Mouse (Mus musculus) CH12.LX (cell line): ENCODE measurements around the gene Dhx34. TPM values are rescaled to one million over a fixed set of nuclear protein-coding genes. Genes with fewer than 3 reads are reported as not detected.

ENCODE experiments used
- DNase-seq: peaks from one replicate; pipeline ENCODE4 v3.0.0-alpha.2; 2013; ENCODE audit errors: extremely low read depth
- H3K27ac ChIP-seq: 2 replicates; pipeline ENCODE4 v1.5.1; 2012; ENCODE audit warnings: low read depth, mild to moderate bottlenecking, control low read depth, moderate library complexity; ENCODE audit not compliant: insufficient read depth
- H3K27me3 ChIP-seq: replicated peaks from 2 replicates; pipeline ENCODE3; 2012; ENCODE audit warnings: inconsistent platforms
- H3K36me3 ChIP-seq, 2 experiments: replicated peaks in 1 of 2; 2 replicates each; pipeline versions ENCODE3 to v1.6.1; 2012; ENCODE audit warnings: inconsistent platforms in 1 of 2, low read length in 1 of 2, mild to moderate bottlenecking in 1 of 2, mixed read lengths in 1 of 2, moderate library complexity in 1 of 2; ENCODE audit not compliant: control insufficient read depth in 1 of 2, insufficient read depth in 1 of 2
- H3K4me1 ChIP-seq, 2 experiments: 2 replicates each; pipeline ENCODE4 v1.6.1; 2012; ENCODE audit warnings: inconsistent platforms in 1 of 2, moderate library complexity in 1 of 2; ENCODE audit not compliant: insufficient read depth in 2 of 2, control insufficient read depth in 1 of 2
- H3K4me2 ChIP-seq: 2 replicates; pipeline ENCODE4 v1.6.1; 2012; ENCODE audit warnings: low read depth, mild to moderate bottlenecking, control low read depth; ENCODE audit not compliant: poor library complexity, insufficient read depth, severe bottlenecking
- H3K4me3 ChIP-seq, 3 experiments: fragments of 150-350 bp in 1 of 3; sonication (generic) in 1 of 3; replicated peaks in 1 of 3; 2 replicates each; pipeline versions ENCODE3 to v1.5.1; 2011 to 2012; ENCODE audit warnings: low read depth in 2 of 3, low read length in 2 of 3, mild to moderate bottlenecking in 2 of 3, moderate library complexity in 2 of 3, control low read depth in 1 of 3, improper control_type of control experiment in 1 of 3, inconsistent platforms in 1 of 3, mixed read lengths in 1 of 3; ENCODE audit not compliant: poor library complexity in 1 of 3
- H3K79me2 ChIP-seq: replicated peaks from 2 replicates; pipeline ENCODE4 v1.6.1; 2012; ENCODE audit warnings: mild to moderate bottlenecking, moderate library complexity; ENCODE audit not compliant: control insufficient read depth, poor library complexity, insufficient read depth, severe bottlenecking; ENCODE audit errors: extremely low read depth
- H3K9ac ChIP-seq: 2 replicates; pipeline ENCODE4 v1.6.1; 2012; ENCODE audit warnings: low read depth, mild to moderate bottlenecking, control low read depth, moderate library complexity; ENCODE audit not compliant: insufficient read depth
- H3K9me3 ChIP-seq: replicated peaks from 2 replicates; pipeline ENCODE3; 2012; ENCODE audit warnings: low read length, inconsistent platforms, mixed read lengths
- CHD1 ChIP-seq: IDR thresholded peaks from 2 replicates; pipeline ENCODE4 v1.6.1; 2012; ENCODE audit warnings: low read depth, low read length, improper control_type of control experiment, inconsistent platforms
- E2F4 ChIP-seq: IDR thresholded peaks from 2 replicates; pipeline ENCODE4 v1.6.1; 2011; ENCODE audit warnings: low read depth, low read length, improper control_type of control experiment; ENCODE audit not compliant: insufficient replicate concordance
- EP300 ChIP-seq: IDR thresholded peaks from 2 replicates; pipeline ENCODE4 v1.6.1; 2011; ENCODE audit warnings: low read length, improper control_type of control experiment
- ETS1 ChIP-seq: conservative IDR thresholded peaks from 2 replicates; pipeline ENCODE4 v1.6.1; 2012; ENCODE audit warnings: low read depth, mild to moderate bottlenecking, inconsistent platforms, low read length, improper control_type of control experiment, moderate library complexity
- IRF4 ChIP-seq: IDR thresholded peaks from 2 replicates; pipeline ENCODE4 v1.6.1; 2014; ENCODE audit warnings: low read depth, mild to moderate bottlenecking, inconsistent platforms, low read length, improper control_type of control experiment
- JUND ChIP-seq: conservative IDR thresholded peaks from 2 replicates; pipeline ENCODE4 v1.6.1; 2011; ENCODE audit warnings: low read depth, low read length, improper control_type of control experiment
- KAT2A ChIP-seq: IDR thresholded peaks from 2 replicates; pipeline ENCODE4 v1.6.1; 2012; ENCODE audit warnings: low read length, improper control_type of control experiment, inconsistent platforms; ENCODE audit not compliant: insufficient replicate concordance
- MXI1 ChIP-seq: IDR thresholded peaks from 2 replicates; pipeline ENCODE4 v1.6.1; 2011; ENCODE audit warnings: mild to moderate bottlenecking, low read depth, low read length, improper control_type of control experiment
- POLR2AphosphoS2 ChIP-seq: IDR thresholded peaks from 2 replicates; pipeline ENCODE4 v1.6.1; 2011; ENCODE audit warnings: low read depth, low read length, improper control_type of control experiment
- SMC3 ChIP-seq: IDR thresholded peaks from 2 replicates; pipeline ENCODE4 v1.6.1; 2011; ENCODE audit warnings: low read depth, low read length, improper control_type of control experiment
- TBP ChIP-seq: conservative IDR thresholded peaks from 2 replicates; pipeline ENCODE4 v1.6.1; 2011; ENCODE audit warnings: low read depth, low read length, improper control_type of control experiment
- TCF12 ChIP-seq: IDR thresholded peaks from 2 replicates; pipeline ENCODE4 v1.6.1; 2014; ENCODE audit warnings: low read depth, mild to moderate bottlenecking, inconsistent platforms, low read length, improper control_type of control experiment
- UBTF ChIP-seq: IDR thresholded peaks from 2 replicates; pipeline ENCODE4 v1.6.1; 2012; ENCODE audit warnings: low read depth, mild to moderate bottlenecking, inconsistent platforms, low read length, improper control_type of control experiment, moderate library complexity
- USF1 ChIP-seq: IDR thresholded peaks from 2 replicates; pipeline ENCODE4 v1.6.1; 2014; ENCODE audit warnings: low read depth, mild to moderate bottlenecking, inconsistent platforms, low read length, improper control_type of control experiment
- ZKSCAN1 ChIP-seq: IDR thresholded peaks from 2 replicates; pipeline ENCODE4 v1.6.1; 2012; ENCODE audit warnings: low read depth, inconsistent platforms, low read length, improper control_type of control experiment, borderline replicate concordance
- ZMIZ1 ChIP-seq: IDR thresholded peaks from 2 replicates; pipeline ENCODE4 v1.6.1; 2012; ENCODE audit warnings: low read depth, mild to moderate bottlenecking, inconsistent platforms, low read length, improper control_type of control experiment
- dilution Hi-C: fragments of 300-500 bp; cut with MboI; formaldehyde crosslinking; loops from 2 replicates; pipeline ENCODE4 v1.14.3; 2020; ENCODE audit warnings: low sequenced_read_pairs; ENCODE audit not compliant: extremely low pct_unique_long_range_greater_than_20kb, extremely low pct_ligation_motif_present
- in situ Hi-C: fragments of 300-500 bp; cut with MboI; formaldehyde crosslinking; loops from 3 replicates; pipeline ENCODE4 v1.14.3; 2019; ENCODE audit warnings: low sequenced_read_pairs, low pct_ligation_motif_present, low pct_unique_long_range_greater_than_20kb, mixed read lengths
- polyA plus RNA-seq: library from polyadenylated mRNA; unstranded; fragments of >175 nt; gene quantifications from 2 replicates; pipeline ENCODE4 v1.2.1, GENCODE M21; 2012; ENCODE audit warnings: low read depth; ENCODE audit not compliant: insufficient read length
- total RNA-seq, 2 experiments: library from RNA; depleted of rRNA; stranded (reverse); fragments of 300-350 nt in 1 of 2; fragments of >200 nt in 1 of 2; gene quantifications; 2 replicates each; pipeline ENCODE4 v1.2.3; 2012 to 2014

Gene Dhx34
- total and polyA plus RNA-seq, 3 experiments: 8.8 to 18.0 (median 15.2) TPM

GRCm38 (mm10) chr7:16173146-16173545 lies 48.7 kb downstream of the Dhx34 start:
- in situ Hi-C loops: no loop called here
- Histone ChIP-seq H3K4me1 (peaks cover 3 to 32% of the 10 kb centered on the region in 2 experiments), H3K9ac (no peak overlapping the region), H3K9me3 (peaks cover 7% of the 10 kb centered on the region), H3K27ac (no peak overlapping the region), H3K4me2 (no peak overlapping the region), H3K4me3 (no peak overlapping the region), H3K36me3 (peaks cover 0 to 3% of the 10 kb centered on the region in 2 experiments), H3K79me2 (no peaks in the 10 kb centered on the region), H3K27me3 (peaks cover 35% of the 10 kb centered on the region)
- dilution Hi-C loops: loop anchor here (25.0 kb wide), 1 partner anchor 211 kb away; the partner anchor contains the start of gene Ehd2
- TF ChIP-seq IRF4 (no peak), KAT2A (no peak), E2F4 (no peak), EP300 (no peak), ZMIZ1 (no peak), CHD1 (no peak), UBTF (no peak), ETS1 (no peak), SMC3 (no peak), MXI1 (no peak), TBP (no peak), POLR2AphosphoS2 (no peak), ZKSCAN1 (no peak), JUND (no peak), TCF12 (no peak), USF1 (no peak)
- no peak for DNase-seq

- Histone ChIP-seq H3K79me2 (no peaks in the 10 kb centered on the region), H3K4me2 (no peak overlapping the region), H3K4me3 (no peak overlapping the region), H3K9ac (no peak overlapping the region), H3K9me3 (peaks cover 12% of the 10 kb centered on the region), H3K27me3 (peaks cover 35% of the 10 kb centered on the region), H3K27ac (no peak overlapping the region), H3K36me3 (peaks cover 0 to 2% of the 10 kb centered on the region in 2 experiments), H3K4me1 (peaks cover 3 to 27% of the 10 kb centered on the region in 2 experiments)
- in situ Hi-C loops: no loop called here
- dilution Hi-C loops: loop anchor here (25.0 kb wide), 1 partner anchor 210 kb away; the partner anchor contains the start of gene Ehd2
- no peak for DNase-seq
- TF ChIP-seq ZMIZ1 (no peak), TBP (no peak)
Measured at GRCm38 (mm10) chr7:16172586-16173140, 49.2 kb downstream of the Dhx34 start.
